Mouse (Mus musculus) midbrain, postnatal 0 days (tissue): ENCODE results near the gene Coro1a. TPM values are rescaled to one million over a fixed set of nuclear protein-coding genes. Genes with fewer than 3 reads are reported as not detected.

Experiments
- ATAC-seq: fragments of 200-750 bp; cut with Nextera tagmentation; 2 replicates; pipeline ENCODE4 v1.8.0; 2017; ENCODE audit warnings: moderate number of reproducible peaks, mild to moderate bottlenecking, moderate TSS enrichment, moderate library complexity; ENCODE audit not compliant: low FRiP score
- DNase-seq: peaks from one replicate; pipeline ENCODE4 v3.0.0-alpha.2; 2015; ENCODE audit warnings: low spot score
- H3K27ac ChIP-seq: fragments of 300-500 bp; sonication (generic); 2 replicates; pipeline ENCODE4 v1.5.1; 2014; ENCODE audit warnings: low read depth, mild to moderate bottlenecking, low read length, mixed read lengths
- H3K27me3 ChIP-seq: fragments of 300-500 bp; sonication (generic); 2 replicates; pipeline ENCODE4 v1.6.1; 2014; ENCODE audit warnings: low read length, control low read depth, mixed read lengths; ENCODE audit not compliant: insufficient read depth
- H3K36me3 ChIP-seq: fragments of 300-500 bp; sonication (generic); 2 replicates; pipeline ENCODE4 v1.6.1; 2014; ENCODE audit warnings: low read length, control low read depth, mixed read lengths; ENCODE audit not compliant: insufficient read depth
- H3K4me1 ChIP-seq: fragments of 300-500 bp; sonication (generic); 2 replicates; pipeline ENCODE4 v1.6.1; 2014; ENCODE audit warnings: mild to moderate bottlenecking, control low read depth, antibody characterized with exemption, low read length, mixed read lengths; ENCODE audit not compliant: insufficient read depth
- H3K4me2 ChIP-seq: fragments of 300-500 bp; sonication (generic); 2 replicates; pipeline ENCODE4 v1.6.1; 2014; ENCODE audit warnings: low read depth, mild to moderate bottlenecking, low read length, mixed read lengths; ENCODE audit not compliant: poor library complexity, severe bottlenecking
- H3K4me3 ChIP-seq: fragments of 300-500 bp; sonication (generic); 2 replicates; pipeline ENCODE4 v1.5.1; 2014; ENCODE audit warnings: low read depth, mild to moderate bottlenecking, low read length, moderate library complexity
- H3K9ac ChIP-seq: fragments of 300-500 bp; sonication (generic); replicated peaks from 2 replicates; pipeline ENCODE4 v1.6.1; 2014; ENCODE audit warnings: mild to moderate bottlenecking, low read length, moderate library complexity, mixed read lengths; ENCODE audit not compliant: poor library complexity, severe bottlenecking
- H3K9me3 ChIP-seq: fragments of 300-500 bp; sonication (generic); 2 replicates; pipeline ENCODE4 v1.6.1; 2016; ENCODE audit warnings: low read length, control low read depth
- CTCF ChIP-seq: IDR thresholded peaks from 2 replicates; pipeline ENCODE4 v1.5.1; 2016; ENCODE audit warnings: antibody characterized with exemption, mild to moderate bottlenecking
- WGBS: fragments of 180-500 bp; shearing (Covaris S2); extraction: QIAGEN DNeasy Blood & Tissue Kit; methylation state at CpG from one replicate; pipeline ENCODE4 v1.1.7; 2014; 5-methylcytosine and 5-hydroxymethylcytosine counted together
- polyA plus RNA-seq: library from polyadenylated mRNA; unstranded; fragments of >200 nt; fragmentation: Nextera tagmentation; extraction: Ambion mirVana; gene quantifications from 2 replicates; pipeline ENCODE4 v1.2.1, GENCODE M21; 2015
- total RNA-seq: library from RNA; depleted of rRNA; stranded (reverse); fragments of >200 nt; gene quantifications from 2 replicates; pipeline ENCODE4 v1.2.3, GENCODE M21; 2014; rRNA removed

Coro1a gene
- total RNA-seq = 87.1 and 98.9 TPM in 2 replicates
- polyA plus RNA-seq = 93.4 and 105 TPM in 2 replicates

DNA sequence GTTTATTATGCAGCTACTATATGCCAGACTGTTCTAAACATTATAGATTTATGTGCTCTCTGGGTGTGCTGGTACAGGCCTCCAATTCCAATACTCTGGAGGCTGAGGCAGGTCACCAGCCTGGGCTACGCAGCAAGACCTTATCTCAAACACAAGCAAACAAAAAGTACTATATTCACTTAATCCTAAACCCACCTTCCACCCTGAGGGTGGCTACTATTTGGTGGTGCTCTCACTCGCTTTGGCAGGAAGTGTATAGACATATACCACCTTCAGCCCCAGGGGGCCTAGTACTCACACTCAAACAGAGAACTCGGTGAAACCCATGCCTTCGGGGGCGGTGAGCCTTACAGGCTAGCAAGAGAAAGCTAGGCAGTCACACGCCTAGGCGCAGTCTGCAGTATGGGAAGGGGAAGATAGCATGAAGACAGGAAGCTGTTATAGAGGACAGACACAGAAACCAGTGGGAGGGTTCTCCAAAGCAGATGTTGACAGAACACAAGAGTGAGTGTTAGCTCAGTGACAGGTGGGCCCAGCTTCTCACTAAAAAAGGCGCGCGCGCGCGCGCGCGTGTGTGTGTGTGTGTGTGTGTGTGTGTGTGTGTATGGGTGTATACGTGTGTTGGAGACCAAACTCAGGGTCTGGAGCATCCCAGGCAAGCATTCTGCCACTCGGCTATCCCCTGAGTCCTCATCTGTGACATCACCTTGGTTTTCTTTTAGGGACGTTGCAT lies at the start of gene Coro1a:
Gene Coro1a (minus strand): TSS at position 346 of the 733 bp plus-strand sequence.
- peaks cover 6% of the 10 kb centered on the region; the same call in 1 of the 2 replicates for H3K4me1 ChIP-seq
- H3K4me2 ChIP-seq = no peak within 1 kb of the TSS
- 90% methylated on average over 19 of the region's 19 CpGs for WGBS
- no peak for ATAC-seq
- H3K9ac ChIP-seq = no peak within 1 kb of the TSS
- H3K36me3 ChIP-seq = no peaks in the 10 kb centered on the region
- H3K4me3 ChIP-seq = no peak within 1 kb of the TSS
- no peak for TF ChIP-seq CTCF
- no peaks in the 10 kb centered on the region for H3K9me3 ChIP-seq
- H3K27ac ChIP-seq = no peak within 1 kb of the TSS
- H3K27me3 ChIP-seq = no peaks in the 10 kb centered on the region
- DNase-seq = no peak

DNA sequence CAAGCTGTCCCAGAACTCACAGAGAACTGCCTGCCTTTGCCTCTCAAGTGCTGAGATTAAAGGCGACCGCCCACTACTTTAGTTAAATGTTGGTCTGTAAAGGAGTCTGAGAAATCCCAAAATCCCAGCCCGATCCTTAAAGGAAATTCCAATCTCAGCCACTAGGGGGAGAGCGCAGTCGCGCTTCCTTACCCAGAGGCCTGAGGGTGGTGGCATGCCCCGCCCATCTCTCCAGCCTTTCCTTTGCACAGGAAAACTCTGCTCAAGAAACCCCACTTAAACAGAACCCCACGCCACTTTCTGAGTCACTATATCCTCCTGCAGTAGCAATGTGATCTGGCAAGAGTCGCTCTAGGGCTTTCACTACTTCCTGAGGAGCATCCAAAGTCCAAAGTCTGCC lies 47.3 kb upstream of the Coro1a start:
- no peaks in the 10 kb centered on the region for H3K9me3 ChIP-seq
- WGBS = under 1% methylated on average over 9 of the region's 9 CpGs
- H3K4me2 ChIP-seq = peak overlapping the region; percentile 16; the same call in 1 of the 2 replicates
- H3K4me3 ChIP-seq = no peak overlapping the region
- peak; percentile 94 for TF ChIP-seq CTCF
- DNase-seq (peak; percentile 84), ATAC-seq (peak; percentile 35; the same call in 1 of the 2 replicates)
- H3K36me3 ChIP-seq = no peaks in the 10 kb centered on the region
- no peaks in the 10 kb centered on the region for H3K27me3 ChIP-seq
- no peak overlapping the region for H3K27ac ChIP-seq
- H3K9ac ChIP-seq = 0 out of 2 replicates have a peak overlapping the region, but pooled peaks have one; percentile 4
- H3K4me1 ChIP-seq = no peaks in the 10 kb centered on the region

DNA sequence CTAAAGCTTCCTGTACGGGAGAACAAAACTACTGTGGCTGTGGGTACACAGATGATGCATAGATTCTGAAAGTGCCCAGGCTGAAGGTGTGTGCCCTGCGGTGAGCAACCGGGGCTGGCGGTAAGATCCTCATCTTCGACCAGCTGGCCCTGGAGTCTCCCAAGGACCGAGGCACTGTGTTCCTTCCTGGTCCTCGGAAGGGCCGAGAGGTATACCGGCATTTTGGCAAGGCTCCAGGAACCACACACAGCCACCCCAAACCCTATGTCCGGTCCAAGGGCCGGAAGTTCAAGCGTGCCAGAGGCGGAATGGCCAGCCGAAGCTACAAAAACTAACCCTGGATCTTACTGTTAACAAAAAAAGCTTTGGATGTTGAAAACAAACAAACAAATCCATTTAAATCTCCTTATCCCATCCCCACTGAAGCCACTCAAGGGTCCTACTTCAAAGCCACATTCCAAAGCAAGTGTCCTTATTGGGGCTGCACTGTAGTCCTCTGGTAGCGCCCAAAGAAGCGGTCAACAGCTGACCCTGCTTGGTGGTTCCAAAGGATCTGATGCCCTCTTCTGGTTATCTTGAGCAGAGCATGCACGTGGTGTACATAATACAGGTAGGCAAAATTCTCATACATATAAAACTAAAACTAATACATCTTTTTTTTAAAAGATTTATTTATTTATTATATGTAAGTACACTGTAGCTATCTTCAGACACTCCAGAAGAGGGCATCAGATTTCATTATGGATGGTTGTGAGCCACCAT lies 42.2 kb upstream of the Coro1a start:
- Histone ChIP-seq H3K27me3 (no peaks in the 10 kb centered on the region), H3K9me3 (no peaks in the 10 kb centered on the region), H3K4me3 (no peak overlapping the region), H3K9ac (no peak overlapping the region), H3K36me3 (no peaks in the 10 kb centered on the region), H3K4me2 (no peak overlapping the region), H3K27ac (no peak overlapping the region), H3K4me1 (no peaks in the 10 kb centered on the region)
- ATAC-seq = no peak
- TF ChIP-seq CTCF = peak; percentile 25
- WGBS = 94% methylated on average over 17 of the region's 17 CpGs
- no peak for DNase-seq

DNA sequence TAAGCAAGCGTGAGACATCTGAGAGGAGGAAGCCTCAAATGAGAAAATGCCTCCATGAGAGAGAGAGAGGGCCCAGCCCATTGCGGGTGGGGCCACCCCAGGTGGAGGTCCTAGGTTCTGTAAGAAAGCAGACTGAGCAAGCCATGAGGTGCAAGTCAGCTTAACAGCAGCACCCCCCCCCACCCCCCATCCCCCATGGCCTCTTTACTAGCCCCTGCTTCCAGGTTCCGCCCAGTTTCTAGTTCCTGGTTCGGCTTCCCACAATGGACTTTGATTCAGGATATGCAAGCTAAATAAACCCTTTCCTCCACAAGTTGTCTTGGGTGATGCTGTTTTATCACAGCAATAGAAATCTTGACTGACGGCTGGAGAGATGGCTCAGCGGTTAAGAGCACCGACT lies 41.2 kb upstream of the Coro1a start:
- Histone ChIP-seq H3K9ac (no peak overlapping the region), H3K4me1 (no peaks in the 10 kb centered on the region), H3K27ac (no peak overlapping the region), H3K27me3 (no peaks in the 10 kb centered on the region), H3K4me3 (no peak overlapping the region), H3K36me3 (no peaks in the 10 kb centered on the region), H3K4me2 (no peak overlapping the region), H3K9me3 (no peaks in the 10 kb centered on the region)
- no peak for DNase-seq
- TF ChIP-seq CTCF = no peak
- 74% methylated on average over 7 of the region's 7 CpGs for whole genome bisulfite sequencing
- no peak for ATAC-seq

DNA sequence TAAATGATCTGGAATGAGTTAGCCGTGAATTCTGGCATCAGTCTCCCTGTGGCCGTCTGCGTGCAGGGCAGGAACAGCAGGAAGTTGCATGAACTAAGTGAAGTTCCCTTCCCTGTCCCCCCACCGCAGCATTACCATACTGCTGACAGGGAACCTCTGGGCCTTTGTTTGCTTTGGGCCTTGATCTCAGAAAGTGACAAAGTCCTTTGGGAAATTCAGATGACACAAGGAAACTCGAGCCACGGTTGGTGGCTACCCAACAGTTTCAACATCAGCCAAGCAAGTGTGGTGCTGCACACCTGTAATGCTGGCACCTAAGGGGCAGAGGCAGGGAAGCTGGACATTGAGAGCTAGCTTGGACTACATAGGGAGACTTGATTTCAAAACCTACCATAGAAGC lies 39.2 kb upstream of the Coro1a start:
- no peaks in the 10 kb centered on the region for H3K4me1 ChIP-seq
- DNase-seq (no peak), ATAC-seq (no peak)
- 38% methylated on average over 6 of the region's 6 CpGs for WGBS
- H3K9me3 ChIP-seq = no peaks in the 10 kb centered on the region
- TF ChIP-seq CTCF = no peak
- no peak overlapping the region for H3K4me3 ChIP-seq
- H3K36me3 ChIP-seq = no peaks in the 10 kb centered on the region
- H3K27me3 ChIP-seq = no peaks in the 10 kb centered on the region
- H3K9ac ChIP-seq = no peak overlapping the region
- no peak overlapping the region for H3K27ac ChIP-seq
- no peak overlapping the region for H3K4me2 ChIP-seq

DNA sequence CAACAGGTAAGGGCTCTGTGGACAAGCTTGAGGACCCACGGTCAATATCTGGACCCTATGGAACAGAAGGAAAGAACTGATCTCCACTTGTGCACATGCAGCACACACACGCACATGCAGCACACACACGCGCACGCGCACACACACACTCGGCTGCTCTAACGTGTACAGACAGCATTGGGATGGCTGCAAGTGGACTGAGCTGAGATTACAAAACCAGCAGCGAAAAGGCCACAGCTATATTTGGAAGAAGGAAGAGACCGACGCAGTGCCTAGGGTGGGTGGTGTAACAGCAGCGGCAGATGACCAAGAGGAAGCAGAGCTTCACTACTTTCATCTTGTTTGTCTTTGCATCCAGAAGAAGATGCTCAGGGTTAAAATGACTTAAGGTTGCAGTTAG lies 38.5 kb upstream of the Coro1a start:
- Histone ChIP-seq H3K4me2 (no peak overlapping the region), H3K4me1 (no peaks in the 10 kb centered on the region), H3K27me3 (no peaks in the 10 kb centered on the region), H3K36me3 (no peaks in the 10 kb centered on the region), H3K9ac (no peak overlapping the region), H3K27ac (no peak overlapping the region), H3K4me3 (no peak overlapping the region), H3K9me3 (no peaks in the 10 kb centered on the region)
- DNase-seq = no peak
- 89% methylated on average over 12 of the region's 12 CpGs for whole genome bisulfite sequencing
- no peak for ATAC-seq
- TF ChIP-seq CTCF = no peak
